Mouse (Mus musculus) spleen, adult 12 weeks (tissue): ENCODE data around the gene Otud7a.

Source experiments
- DNase-seq: peaks from one replicate; pipeline ENCODE4 v3.0.0; 2022; ENCODE audit warnings: low spot score

The Otud7a gene

DNA sequence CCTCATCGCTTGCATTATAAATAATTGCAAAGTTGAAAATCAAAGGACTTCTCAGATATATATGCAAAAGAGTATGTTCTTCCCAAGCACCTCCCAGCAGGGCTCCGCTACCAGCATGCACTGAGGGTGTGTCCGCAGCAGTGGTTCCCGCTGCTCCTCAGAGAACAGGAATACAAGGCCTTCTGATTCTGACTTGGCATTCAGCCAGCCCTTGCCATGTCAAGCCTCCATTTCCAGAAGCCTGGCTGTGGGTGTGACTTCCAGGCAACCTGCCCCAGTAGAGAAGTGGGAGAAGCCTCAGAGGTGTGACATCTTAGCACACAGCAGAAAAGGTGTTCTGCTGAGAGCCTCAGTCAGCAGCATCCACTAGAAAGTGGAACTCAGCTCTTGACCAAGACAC lies 253.4 kb downstream of the Otud7a start:
- no peak for DNase-seq

DNA sequence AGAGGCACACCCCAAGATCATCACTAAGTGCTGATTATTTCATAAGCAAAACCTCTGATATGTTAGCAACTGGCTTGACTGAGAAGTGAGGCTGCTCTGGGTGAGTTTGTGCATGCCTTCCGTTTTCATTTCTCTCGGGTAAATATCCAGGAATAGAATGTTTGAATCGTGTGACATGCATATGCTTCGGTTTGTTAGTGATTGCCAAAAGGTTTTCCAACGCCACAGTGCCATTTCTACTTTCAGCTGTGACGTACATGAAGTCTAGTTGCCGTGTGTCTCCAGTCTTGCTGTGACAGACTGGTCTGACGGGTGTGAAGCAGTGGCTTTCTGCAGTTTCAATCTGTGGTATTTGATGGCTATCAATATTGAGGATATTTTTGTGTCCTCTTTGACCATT lies 273.4 kb downstream of the Otud7a start:
- no peak for DNase-seq

DNA sequence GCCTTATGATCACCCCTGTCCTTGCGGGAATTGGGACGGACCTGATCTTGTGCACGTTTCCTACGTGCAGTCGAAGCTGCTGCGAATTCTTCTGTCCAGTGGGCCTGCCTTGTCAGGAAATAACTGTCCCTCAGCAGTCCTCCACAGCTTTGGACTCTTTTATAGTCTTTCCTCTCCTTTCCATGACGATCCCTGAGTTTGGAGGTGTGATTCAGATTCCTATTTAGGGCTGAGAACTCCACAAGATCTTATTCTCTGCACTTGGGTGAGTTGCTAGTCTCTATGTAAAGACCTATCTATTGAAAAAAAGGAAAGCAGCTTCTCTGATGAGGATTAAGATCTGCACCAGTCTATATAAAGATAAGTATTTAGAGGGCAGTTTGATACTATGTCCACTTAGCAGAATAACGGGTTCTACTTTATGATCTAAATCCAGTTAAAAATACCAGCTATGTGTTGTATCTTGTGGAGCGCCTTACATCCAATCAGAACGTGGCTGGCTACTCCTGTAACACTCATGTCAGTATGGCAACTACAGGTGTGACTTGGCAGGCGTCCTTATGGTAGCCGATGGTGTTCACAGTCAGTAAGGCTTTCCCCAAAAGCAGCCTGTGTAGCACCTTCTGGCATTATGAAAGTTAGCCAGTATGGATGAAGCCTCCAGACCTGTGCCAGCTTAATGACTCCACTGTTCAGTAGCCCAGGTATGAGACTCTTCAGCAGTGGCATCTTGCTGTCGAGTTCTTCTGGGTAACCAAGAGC lies 274.8 kb downstream of the Otud7a start:
- DNase-seq = no peak

DNA sequence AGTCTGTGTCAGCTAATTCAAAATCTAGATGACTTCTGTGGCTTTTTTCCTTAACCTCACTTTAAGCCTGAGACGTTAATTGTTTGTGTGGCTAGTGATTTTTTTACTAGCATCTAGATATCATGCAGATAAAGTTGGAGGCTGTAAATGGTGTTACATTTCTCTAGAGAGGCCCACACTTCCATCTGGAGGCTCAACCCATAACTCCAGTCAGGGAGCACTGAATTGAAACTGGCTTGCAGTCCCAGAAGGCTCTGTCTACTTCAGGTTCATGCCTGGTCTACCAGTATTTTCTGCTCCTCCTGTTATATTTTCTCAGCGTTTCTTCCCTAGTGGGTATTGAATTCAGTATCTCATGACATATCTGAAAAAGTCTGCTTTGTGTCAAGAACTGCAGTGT lies 276.1 kb downstream of the Otud7a start:
- DNase-seq = no peak

DNA sequence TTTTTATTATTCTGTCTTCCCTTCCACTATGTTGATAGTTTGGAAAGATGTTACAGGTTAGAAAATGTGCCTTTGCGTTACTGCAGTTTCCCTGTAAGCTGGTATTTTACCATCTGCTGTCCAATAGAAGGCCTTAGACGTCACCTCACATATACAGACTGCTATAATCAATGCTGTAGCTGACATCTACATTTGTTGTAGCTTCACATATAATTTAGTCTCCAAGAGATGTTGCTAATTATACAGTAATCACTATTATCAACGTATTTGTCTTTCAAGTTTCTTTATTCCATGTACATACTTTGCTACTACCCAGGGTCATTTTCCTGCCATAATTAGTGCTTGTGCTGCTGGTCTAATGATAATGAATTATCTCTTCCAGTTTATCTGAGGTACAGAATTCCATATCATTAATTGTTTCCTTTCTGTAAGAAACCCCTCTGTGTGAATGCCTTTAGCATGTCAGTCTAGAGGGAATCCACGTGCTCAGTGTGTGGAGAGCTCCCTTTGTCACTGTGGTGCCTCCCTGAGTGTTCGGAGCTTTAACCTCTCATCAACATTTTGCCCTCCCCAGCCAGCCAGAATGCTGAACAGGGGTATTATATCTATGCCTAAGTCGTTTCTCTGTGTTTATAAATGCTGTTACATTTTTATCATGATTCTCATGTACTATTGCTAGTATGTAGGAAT lies 280.6 kb downstream of the Otud7a start:
- DNase-seq = no peak

DNA sequence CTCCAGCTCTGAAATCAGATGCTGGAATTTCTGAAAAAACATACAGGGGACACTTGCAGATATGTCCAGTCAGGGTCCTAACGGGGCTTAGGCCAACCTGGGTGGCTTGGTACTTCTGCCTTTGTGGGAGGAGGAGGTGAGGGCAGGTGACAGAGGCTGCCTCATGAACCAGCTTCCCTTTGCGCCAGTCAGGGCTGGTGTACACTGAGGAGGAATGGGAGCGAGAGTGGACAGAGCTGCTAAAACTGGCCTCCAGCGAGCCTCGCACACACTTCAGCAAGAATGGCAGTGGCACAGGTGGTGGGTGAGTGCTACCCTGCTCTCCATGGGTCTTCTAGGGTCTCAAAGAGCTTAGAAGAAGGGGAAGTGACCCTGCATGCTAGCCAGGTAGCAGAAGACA lies 285.1 kb downstream of the Otud7a start:
- DNase-seq = no peak

DNA sequence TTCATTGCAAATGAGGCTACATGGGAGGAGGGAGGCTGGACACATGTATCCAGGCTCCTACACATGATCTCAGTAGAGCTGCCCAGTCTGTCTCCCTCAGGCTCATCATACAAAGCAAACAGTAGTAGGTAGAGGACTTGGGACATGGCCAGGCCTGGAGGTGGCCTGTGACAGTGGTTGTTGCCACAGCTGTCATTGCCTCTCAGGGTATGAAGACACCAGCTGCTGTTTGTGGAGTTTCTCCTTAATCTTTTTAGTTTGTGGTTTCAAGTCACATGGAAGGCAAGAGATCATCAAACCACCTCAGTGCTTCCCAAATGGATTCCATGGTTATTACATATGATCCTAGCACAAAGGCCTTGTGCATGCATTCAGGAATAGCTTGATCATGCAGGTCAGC lies 285.5 kb downstream of the Otud7a start:
- no peak for DNase-seq

DNA sequence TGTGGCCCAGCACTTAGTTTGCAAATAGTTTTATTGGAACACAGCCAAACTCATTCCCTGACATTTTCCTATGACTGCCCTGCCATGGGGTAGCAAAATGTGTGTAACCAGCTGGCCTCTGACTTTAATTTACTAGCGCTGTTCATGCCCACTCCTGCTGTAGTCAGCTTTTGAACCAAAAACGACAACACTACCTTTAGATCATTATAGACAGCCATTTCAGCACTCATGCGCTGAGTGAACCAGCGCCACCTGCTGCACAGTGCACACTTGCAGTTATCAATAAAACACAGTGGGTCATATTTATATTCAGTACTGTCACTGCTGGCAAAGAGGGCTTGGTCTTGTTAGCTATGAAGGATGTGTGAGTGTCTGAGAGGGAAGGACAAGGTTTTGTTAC lies 293.2 kb downstream of the Otud7a start:
- no peak for DNase-seq

DNA sequence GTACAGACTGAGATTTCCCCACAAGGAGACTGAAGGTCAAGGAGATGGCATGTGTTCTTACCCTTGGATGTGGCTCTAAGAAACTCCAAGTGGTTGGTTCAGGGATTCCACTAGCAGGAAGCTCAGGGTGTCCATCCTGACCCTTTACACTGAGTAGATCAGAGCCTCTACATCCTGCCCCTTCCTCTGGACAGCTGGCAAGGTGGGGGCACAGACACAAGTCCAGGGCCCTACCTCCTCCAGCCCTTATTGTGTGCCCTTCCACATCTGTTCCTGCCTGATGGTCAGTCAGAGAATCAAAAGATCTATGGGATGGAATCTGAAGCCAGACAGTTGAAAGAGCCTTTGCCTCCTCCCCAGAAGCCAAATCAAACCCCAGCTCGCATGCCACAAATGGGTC lies 293.6 kb downstream of the Otud7a start:
- DNase-seq = no peak

DNA sequence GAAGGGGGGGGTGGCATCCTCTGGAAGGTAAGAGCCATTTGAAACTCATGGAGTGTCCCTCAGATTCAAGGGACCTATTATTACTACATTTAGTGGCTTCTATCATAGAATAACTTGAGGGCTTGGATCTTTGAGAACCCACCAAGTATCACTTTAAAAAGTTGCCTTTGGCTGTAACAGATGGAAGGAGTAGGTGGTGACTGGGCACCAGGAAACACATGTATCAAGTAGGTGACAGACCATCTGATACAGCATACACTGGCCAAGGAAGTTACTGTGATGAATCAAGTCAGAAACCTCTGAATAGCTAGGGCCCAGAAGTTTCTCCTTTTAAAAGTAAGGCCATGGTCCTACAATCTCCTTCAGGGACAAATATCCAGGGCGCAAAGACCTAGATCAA lies 298.6 kb downstream of the Otud7a start:
- no peak for DNase-seq

DNA sequence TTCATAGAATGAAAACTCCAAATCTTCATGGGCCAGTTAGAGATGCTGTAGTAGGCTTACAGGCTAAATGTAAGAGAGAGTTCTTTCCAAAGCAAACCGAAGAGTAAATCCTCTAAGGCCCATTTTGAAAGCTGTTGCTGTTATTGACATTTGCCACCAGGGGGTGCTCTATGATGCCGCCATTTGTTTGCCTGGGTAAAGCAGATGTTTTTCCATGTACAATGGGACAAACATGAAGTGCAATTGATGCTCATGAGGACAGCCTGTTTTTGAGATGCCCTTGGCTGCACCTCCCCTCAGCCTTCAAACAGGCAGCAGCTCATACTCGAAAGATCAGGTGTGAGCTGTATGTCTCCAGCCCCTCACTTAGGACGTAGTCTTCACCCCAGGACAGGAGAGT lies 307.5 kb downstream of the Otud7a start:
- DNase-seq = peak; percentile 29

DNA sequence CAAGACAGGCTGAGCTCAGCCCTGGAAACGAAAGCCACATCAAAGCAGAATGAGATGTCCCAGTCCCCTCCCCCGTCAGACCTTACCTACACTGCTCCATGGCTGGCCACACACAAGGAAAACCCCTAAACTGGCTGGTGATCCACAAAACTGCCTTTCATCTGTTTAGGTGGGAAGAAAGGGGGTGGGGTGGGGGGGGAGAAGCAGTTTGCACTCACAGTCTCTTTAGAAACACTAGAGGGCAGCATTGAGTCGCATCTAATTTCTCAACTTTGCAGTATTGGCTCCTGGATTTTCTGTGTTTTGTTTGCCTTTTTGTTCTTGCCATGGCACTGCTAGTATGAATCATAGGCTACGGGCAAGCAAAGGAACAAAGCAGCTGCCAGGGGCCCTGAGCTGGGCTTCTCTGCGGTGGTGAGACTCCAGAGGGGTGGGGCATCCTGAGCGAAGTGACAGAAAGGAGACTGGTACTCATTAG lies 308.8 kb downstream of the Otud7a start:
- no peak for DNase-seq

DNA sequence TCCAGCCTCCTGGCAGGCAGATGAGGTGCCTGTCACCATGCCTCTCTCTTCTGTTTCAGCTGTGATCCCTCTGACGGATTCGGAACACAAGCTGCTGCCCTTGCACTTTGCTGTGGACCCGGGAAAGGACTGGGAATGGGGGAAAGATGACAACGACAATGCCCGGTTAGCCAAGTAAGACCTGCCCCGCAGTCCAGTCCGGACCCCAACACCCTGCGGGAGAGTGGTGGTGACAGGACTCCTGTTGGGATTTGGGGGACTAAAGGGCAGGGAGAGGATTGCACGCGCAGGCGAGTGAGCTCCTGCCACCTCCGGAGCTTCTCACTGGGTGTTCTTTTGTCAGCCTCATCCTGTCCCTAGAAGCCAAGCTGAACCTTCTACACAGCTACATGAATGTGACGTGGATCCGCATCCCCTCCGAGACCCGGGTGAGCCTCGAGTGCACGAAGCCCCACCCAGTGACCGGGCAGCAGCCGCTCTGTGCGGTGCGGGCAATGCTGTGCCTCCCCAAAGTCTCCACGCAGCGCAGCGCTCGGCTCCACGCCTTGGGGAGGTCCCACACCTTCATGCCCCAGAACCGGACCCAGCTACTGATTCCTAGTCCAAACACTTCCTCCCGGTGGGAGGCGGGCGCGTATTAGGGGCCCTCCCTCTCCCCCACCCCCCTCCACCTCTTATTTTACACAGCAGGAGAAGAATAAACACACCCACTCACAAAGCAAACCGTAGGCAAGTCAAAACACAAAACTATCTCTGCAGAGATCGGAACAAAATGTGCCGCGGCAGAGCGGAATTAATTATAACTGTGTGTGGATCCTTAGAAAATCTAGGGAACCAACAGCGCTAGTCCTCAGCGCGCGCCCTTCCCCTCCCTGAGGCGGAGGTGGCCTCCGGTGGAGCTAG lies 310.3 kb downstream of the Otud7a start:
- no peak for DNase-seq

DNA sequence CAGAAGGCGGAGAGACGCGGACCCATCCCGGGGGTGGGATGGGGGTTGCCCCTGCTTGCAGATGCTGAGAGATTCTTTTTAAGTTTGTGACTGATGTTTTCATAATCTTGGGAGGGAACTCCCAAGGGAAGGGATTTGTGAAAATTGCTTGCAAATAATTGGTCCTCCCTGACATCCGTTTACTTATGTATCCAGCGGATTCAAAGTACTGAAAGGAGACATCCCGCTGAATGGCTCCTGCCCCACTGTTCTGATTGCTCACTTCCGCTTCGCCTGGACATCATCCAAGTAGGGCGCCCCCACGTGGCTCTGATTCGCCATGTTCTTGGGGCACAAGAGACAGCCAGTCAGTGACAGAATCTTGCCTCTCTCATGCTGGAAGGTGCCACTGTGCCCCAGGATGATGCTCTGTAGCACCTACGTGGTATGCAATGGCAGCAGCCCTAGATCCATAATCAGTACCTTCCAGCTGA lies 311.0 kb downstream of the Otud7a start:
- DNase-seq = peak; percentile 49

DNA sequence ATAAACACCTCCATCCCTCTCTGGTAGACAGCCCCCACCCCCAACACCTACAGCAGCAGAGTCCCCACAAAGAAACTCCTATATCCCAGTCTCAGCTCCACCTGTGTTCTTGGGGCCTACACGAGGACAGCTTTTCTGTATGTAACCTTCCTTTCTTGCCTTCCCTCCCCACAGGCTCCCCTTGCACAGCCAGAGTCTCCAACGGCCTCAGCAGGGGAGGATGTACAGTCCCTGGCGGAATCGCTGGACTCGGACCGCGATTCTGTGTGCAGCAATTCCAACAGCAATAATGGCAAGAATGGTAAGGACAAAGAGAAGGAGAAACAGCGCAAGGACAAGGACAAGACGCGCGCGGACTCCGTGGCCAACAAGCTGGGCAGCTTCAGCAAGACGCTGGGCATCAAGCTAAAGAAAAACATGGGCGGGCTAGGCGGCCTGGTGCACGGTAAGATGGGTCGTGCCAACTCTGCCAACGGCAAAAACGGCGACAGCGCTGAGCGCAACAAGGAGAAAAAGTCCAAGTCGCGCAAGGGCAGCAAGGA lies 312.7 kb downstream of the Otud7a start:
- no peak for DNase-seq

DNA sequence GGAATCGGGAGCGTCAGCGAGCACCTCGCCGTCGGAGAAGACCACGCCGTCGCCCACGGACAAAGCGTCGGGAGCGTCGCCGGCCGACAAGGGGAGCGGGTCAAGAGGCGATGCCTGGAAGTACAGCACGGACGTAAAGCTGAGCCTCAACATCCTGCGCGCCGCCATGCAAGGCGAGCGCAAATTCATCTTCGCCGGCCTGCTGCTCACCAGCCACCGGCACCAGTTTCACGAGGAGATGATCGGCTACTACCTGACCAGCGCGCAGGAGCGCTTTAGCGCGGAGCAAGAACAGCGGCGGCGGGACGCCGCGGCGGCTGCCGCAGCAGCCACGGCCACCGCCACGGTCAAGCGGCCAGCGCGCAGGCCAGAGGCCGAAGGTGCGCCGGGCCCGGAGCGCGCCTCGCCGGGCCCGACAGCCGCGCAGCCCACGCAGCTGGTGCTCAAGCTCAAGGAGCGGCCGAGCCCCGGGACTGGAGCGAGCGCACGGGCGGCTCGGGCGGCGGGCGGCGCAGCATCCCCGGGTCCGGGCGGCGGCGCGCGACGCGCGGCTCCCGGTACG lies 313.2 kb downstream of the Otud7a start:
- DNase-seq = no peak

DNA sequence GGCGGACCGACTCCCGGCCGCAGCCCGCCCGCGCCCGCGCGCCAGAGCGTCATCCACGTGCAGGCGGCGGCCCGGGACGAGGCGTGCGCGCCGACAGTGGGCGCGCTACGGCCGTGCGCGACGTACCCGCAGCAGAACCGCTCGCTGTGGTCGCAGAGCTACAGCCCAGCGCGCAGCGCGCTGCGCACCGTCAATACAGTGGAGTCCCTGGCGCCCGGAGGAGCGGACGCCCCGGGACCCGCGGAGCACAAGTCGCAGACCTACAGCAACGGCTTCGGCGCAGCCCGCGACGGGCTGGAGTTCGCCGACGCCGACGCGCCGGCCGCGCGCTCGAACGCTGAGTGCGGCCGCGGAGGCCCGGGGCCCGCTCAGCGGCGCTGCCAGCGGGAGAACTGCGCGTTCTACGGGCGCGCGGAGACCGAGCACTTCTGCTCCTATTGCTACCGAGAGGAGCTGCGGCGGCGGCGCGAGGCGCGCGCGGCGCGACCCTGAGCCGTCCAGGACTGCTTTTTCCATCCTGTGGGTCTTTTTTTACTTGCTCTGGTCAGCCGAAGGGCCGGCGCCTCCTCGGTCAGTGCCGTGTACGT lies 313.8 kb downstream of the Otud7a start:
- no peak for DNase-seq

DNA sequence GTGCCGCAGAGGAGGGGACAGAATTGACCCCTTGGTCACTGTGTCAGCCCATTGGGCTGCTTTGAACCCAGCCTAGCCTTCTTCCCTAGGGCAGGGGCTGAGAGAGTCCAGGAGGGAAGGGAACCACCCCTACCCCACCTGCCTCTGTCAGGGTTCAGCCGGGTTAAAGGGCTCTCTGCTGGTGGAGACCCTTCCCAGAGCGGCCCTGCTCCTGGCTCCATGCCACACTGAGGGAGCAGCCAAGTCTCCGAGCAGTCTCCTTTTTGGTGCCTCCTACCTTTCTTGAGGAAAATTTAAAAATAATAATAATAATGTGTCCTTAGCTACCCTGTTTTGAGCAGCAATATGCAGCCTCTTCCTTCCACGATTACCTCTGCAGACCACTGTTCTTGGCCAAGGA lies 315.1 kb downstream of the Otud7a start:
- no peak for DNase-seq

DNA sequence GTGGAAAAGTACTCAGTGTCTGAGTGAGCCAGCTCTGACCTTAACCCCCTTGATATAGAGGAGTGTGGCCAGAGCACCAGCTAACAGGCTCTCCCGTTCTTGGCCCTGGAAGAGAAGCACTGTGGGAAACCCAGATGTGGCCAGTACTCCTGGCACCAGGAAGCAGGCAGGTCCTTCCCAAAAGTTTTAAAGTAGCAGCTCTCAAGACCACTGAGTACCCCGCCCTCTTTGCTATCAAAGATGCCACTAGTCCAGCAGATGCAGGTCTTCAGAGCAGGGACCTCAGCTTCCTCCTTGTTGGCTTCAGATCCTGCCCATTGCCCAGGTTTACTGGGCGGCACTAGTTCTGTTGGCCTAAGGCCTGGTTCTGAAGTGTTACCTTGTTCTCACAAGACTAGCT lies 318.0 kb downstream of the Otud7a start:
- no peak for DNase-seq

DNA sequence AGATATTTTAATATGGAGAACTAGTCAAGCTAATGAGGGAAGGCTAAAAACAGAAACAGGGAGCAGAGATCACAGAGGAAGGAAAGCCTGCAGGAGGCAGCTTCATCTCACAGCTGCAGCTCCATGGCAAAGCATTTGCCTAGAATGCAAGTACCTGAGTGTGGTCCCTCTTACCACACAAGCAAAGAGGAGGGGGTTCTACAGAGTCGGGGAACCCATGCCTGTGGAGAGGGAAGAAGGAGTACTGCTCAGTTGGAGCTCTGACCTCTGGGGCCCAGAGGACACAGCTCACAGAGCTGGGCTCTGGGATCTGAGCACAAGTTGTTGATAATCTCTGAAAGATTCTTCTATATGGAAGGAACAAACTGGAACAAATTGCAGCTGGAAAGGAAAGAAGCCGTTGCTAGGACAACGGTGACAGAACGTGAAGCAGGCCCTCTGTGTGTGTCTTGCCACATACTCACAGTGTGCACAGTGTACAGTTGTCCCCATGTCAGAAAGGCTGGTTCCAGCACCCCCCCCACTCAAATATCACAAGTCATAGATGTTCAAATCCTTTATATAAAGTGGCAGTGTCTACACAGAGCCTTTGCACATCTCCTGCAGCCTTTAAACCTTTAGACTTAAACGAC lies 324.0 kb downstream of the Otud7a start:
- no peak for DNase-seq

DNA sequence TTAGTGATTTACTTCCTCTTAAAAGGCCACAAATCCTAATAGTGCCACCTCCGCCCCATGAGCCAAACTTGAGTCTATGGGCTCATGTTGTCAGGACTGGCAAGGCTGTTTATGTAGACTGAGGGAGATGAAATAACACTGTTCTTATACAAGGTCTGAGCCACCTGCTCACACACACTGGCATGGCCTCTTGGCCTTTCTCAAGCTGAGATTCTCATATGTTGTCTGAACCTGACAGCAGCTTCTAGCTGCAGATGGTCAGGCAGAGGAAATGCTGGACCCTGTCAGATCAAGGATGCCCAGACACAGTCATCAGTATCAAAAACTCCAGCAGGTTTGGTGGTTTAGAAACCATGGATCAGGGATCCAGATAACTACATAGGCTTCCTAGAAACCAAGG lies 328.7 kb downstream of the Otud7a start:
- DNase-seq = no peak
